Mouse (Mus musculus) cortical plate, adult 2 months (tissue): ENCODE data around the gene Diras2. TPM values are rescaled to one million over a fixed set of nuclear protein-coding genes. Genes with fewer than 3 reads are reported as not detected.
A peak's percentile ranks its signal among the peaks of the same experiment; 100 is the strongest.

Experiments
- H3K27ac ChIP-seq: fragments of 200-500 bp; 2 replicates; pipeline ENCODE4 v1.5.1; 2012; ENCODE audit warnings: low read length, control low read depth, inconsistent platforms; ENCODE audit not compliant: insufficient read depth
- H3K4me1 ChIP-seq: fragments of 200-500 bp; 2 replicates; pipeline ENCODE4 v1.6.1; 2011; ENCODE audit warnings: low read length; ENCODE audit not compliant: control insufficient read depth, insufficient read depth
- H3K4me3 ChIP-seq: fragments of 200-500 bp; 2 replicates; pipeline ENCODE4 v1.5.1; 2011; ENCODE audit warnings: mild to moderate bottlenecking, low read length, control low read depth; ENCODE audit not compliant: insufficient read depth
- CTCF ChIP-seq: fragments of 200-500 bp; IDR thresholded peaks from 2 replicates; pipeline ENCODE4 v1.5.1; 2011; ENCODE audit warnings: mild to moderate bottlenecking, control low read depth, low read length; ENCODE audit not compliant: insufficient read depth; ENCODE audit errors: extremely low read depth
- POLR2A ChIP-seq: fragments of 200-500 bp; IDR thresholded peaks from 2 replicates; pipeline ENCODE4 v1.6.1; 2011; ENCODE audit warnings: mild to moderate bottlenecking, low read length, control low read depth; ENCODE audit not compliant: insufficient read depth; ENCODE audit errors: extremely low read depth
- polyA plus RNA-seq: library from polyadenylated mRNA; depleted of rRNA; stranded (reverse); fragments of >200 nt; gene quantifications from 2 replicates; pipeline ENCODE4 v1.2.3, GENCODE M21; 2012

Diras2 gene
- polyA plus RNA-seq, 1 experiment, result 183 TPM

DNA sequence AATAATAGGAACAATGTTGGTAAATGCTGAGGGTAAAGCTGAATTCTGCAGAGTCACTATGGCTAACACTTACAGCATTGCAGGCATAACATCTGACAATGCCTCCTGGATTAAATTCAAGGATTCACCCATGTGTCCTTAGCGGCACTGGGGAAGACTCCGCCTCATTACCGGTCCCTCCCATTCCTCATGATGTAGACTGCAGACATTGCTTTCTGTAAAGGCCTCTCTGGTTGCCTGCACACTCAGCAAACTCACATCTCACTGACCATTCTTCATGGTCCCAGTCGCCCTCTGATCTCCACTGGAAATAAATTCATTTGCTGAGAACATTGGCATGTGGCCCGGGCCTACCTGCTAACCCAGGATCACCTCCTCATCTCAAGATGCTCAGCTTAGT is 51.9 kb downstream of the Diras2 start:
- H3K4me1 ChIP-seq, result peaks cover 2% of the 10 kb centered on the region; the same call in 1 of the 2 replicates
- H3K4me3 ChIP-seq, result no peak overlapping the region
- H3K27ac ChIP-seq, result no peak overlapping the region
- TF ChIP-seq POLR2A, result no peak
- TF ChIP-seq CTCF, result no peak

GRCm38 (mm10) chr13:52476998-52477601 is 54.0 kb downstream of the Diras2 start:
- no peak for TF ChIP-seq POLR2A
- TF ChIP-seq CTCF, result no peak
- peaks cover 2% of the 10 kb centered on the region; the same call in 1 of the 2 replicates for H3K4me1 ChIP-seq
- no peak overlapping the region for H3K27ac ChIP-seq
- H3K4me3 ChIP-seq, result no peak overlapping the region

GRCm38 (mm10) chr13:52476222-52476621 is 54.9 kb downstream of the Diras2 start:
- H3K27ac ChIP-seq, result no peak overlapping the region
- H3K4me3 ChIP-seq, result no peak overlapping the region
- H3K4me1 ChIP-seq, result peaks cover 2% of the 10 kb centered on the region; the same call in 1 of the 2 replicates
- TF ChIP-seq POLR2A, result no peak
- peak; percentile 34 for TF ChIP-seq CTCF

- Histone ChIP-seq H3K4me1 (peaks cover 2% of the 10 kb centered on the region; the same call in 1 of the 2 replicates), H3K27ac (no peak overlapping the region), H3K4me3 (no peak overlapping the region)
- TF ChIP-seq POLR2A (no peak), CTCF (no peak)
Measured at GRCm38 (mm10) chr13:52475264-52475663, 55.8 kb downstream of the Diras2 start.

- no peak for TF ChIP-seq CTCF
- TF ChIP-seq POLR2A, result no peak
- no peak overlapping the region for H3K4me3 ChIP-seq
- no peak overlapping the region for H3K27ac ChIP-seq
- H3K4me1 ChIP-seq, result peaks cover 3% of the 10 kb centered on the region; the same call in 1 of the 2 replicates
Measured at GRCm38 (mm10) chr13:52474807-52475206, 56.3 kb downstream of the Diras2 start.

GRCm38 (mm10) chr13:52469795-52470690 is 61.0 kb downstream of the Diras2 start:
- Histone ChIP-seq H3K4me1 (peaks cover 6% of the 10 kb centered on the region), H3K4me3 (no peak overlapping the region), H3K27ac (no peak overlapping the region)
- no peak for TF ChIP-seq CTCF
- TF ChIP-seq POLR2A, result no peak

- no peak overlapping the region for H3K4me3 ChIP-seq
- no peak overlapping the region for H3K27ac ChIP-seq
- TF ChIP-seq POLR2A (no peak), CTCF (no peak)
- peaks cover 6% of the 10 kb centered on the region for H3K4me1 ChIP-seq
Measured at GRCm38 (mm10) chr13:52465141-52465540, 65.9 kb downstream of the Diras2 start.

- Histone ChIP-seq H3K4me3 (no peak overlapping the region), H3K27ac (no peak overlapping the region), H3K4me1 (peaks cover 2% of the 10 kb centered on the region)
- TF ChIP-seq POLR2A (no peak), CTCF (no peak)
Measured at GRCm38 (mm10) chr13:52459982-52460381, 71.1 kb downstream of the Diras2 start.

DNA sequence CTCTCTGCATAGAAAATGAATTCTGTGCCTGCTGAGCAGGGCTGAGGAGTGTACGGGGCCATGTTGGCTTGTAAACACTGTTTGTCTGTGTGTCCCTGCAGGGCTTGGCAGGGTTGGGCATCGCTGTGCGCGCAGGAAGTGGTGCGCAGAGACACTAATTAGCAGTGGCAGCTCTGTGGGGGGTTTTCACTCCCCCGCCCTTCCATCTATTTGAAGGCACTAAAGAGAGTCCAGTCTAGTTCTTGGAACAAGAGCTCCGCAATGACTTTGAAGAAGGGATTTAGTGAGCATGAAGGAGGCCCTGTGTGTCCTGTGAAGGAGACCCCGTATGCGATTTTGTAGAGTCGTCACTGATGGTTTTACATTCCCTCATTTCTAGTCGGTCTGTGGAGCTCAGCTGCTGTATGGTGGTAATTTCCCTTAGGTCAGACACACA is 73.2 kb downstream of the Diras2 start:
- H3K27ac ChIP-seq, result peak overlapping the region; percentile 3; the same call in 1 of the 2 replicates
- TF ChIP-seq CTCF, result no peak
- TF ChIP-seq POLR2A, result no peak
- H3K4me3 ChIP-seq, result no peak overlapping the region
- H3K4me1 ChIP-seq, result peaks cover 2% of the 10 kb centered on the region

DNA sequence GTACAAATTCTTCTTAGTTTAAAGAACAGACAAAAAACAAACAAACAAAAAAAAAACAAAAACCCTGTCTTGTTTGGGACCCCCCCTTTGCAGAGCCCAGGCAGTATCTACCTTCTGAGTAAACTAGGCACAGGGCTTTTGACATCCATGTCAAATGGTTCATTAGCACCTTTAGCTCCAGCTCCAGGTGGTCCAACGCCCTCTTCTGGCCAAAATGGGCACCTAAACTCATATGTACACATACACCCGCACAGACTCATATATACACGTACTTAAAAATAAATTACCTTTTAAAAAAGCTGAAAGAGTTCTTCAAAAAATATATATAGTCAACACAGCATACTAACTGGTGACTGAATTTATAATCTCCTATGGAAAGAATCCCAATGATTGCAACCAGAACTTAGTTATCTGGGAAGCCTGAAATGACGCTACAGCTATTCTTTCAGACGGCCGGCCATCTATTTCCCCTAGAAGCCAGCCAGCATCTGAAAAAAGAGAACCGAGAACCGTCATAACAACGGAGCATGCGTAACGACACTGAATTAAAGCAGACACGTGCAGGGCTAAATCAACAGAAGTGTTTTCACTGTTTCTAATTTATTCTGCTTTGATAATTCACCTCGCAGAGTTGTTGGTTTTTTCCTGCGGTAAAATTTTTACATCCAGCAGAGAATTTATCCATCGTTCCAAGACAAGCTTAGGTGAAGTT is 73.7 kb downstream of the Diras2 start:
- Histone ChIP-seq H3K4me3 (no peak overlapping the region), H3K27ac (peak overlapping the region; percentile 3; the same call in 1 of the 2 replicates), H3K4me1 (peaks cover 2% of the 10 kb centered on the region)
- TF ChIP-seq POLR2A (no peak), CTCF (no peak)
